Mouse (Mus musculus): ENCODE results near the gene Lars2.

- TF ChIP-seq CTCF (IDR thresholded peaks at IDR 0.05; ENCODE audit: extremely low read depth, insufficient read depth, insufficient read length, insufficient replicate concordance) (no peak), POLR2A (IDR thresholded peaks at IDR 0.05; ENCODE audit: low read depth, low read length) (no peak)
Measured at GRCm38 (mm10) chr9:123365942-123366707, 602 bp upstream of the Lars2 start.

All from spleen, adult 2 months (tissue).